ENCODE assay signal across 8 mouse cellular contexts in genomic region chr11:17159738-17160241, GRCm38 (mm10). TPM values are rescaled to one million over a fixed set of nuclear protein-coding genes. Genes with fewer than 3 reads are reported as not detected.
A peak's percentile ranks its signal among the peaks of the same experiment; 100 is the strongest.
DNase-seq lines count a peak whose midpoint lies in the region; ATAC-seq and TF ChIP-seq lines count a peak whose summit lies in the region.

No protein-coding gene starts in this region.

- ATAC-seq in G1E (ENCODE audit: extremely low read depth, insufficient number of reproducible peaks, low FRiP score, poor library complexity, severe bottlenecking): no peak
- ATAC-seq in lung, embryonic 14.5 days (ENCODE audit: insufficient read depth): peak; percentile 42

- H3K4me2 ChIP-seq in lung, embryonic 14.5 days: peak overlapping the region; percentile 84

- WGBS in lung, embryonic 14.5 days: under 1% methylated on average over 44 of the region's 46 CpGs

- H3K36me3 ChIP-seq in G1E (replicated peaks): peaks cover 19% of the 10 kb centered on the region
- H3K36me3 ChIP-seq in lung, embryonic 14.5 days (ENCODE audit: insufficient read depth): no peaks in the 10 kb centered on the region

- peak overlapping the region; percentile 96 for H3K27ac ChIP-seq in lung, embryonic 14.5 days (ENCODE audit: low read depth)

- DNase-seq in G1E (ENCODE audit: low spot score): peak; percentile 34
- DNase-seq in cerebellum, adult 18-20 months: peak; percentile 48 to 66
- DNase-seq in forelimb bud, embryonic 11.5 days (ENCODE audit: low read depth, low spot score): peak; percentile 21
- peak; percentile 47 for DNase-seq in heart, postnatal 4 days
- peak; percentile 62 for DNase-seq in layer of hippocampus, adult 9-11 months
- peak; percentile 61 for DNase-seq in lung, embryonic 14.5 days
- peak; percentile 33 for DNase-seq in ovary, postnatal 10 days (ENCODE audit: low spot score)
- peak; percentile 56 for DNase-seq in thymus, postnatal 0 days (ENCODE audit: low spot score)

- TF ChIP-seq CTCF in G1E (IDR thresholded peaks at IDR 0.05; ENCODE audit: low read depth, low read length): no peak
- TF ChIP-seq CTCF in lung, embryonic 14.5 days (IDR thresholded peaks at IDR 0.05; ENCODE audit: low read depth): no peak

- peak overlapping the region; percentile 87 for H3K4me3 ChIP-seq in G1E (ENCODE audit: low read depth, low read length)
- H3K4me3 ChIP-seq in lung, embryonic 14.5 days (ENCODE audit: low read depth, low read length): peak overlapping the region; percentile 97

- H3K9ac ChIP-seq in lung, embryonic 14.5 days: peak overlapping the region; percentile 99

- no peaks in the 10 kb centered on the region for H3K9me3 ChIP-seq in G1E (replicated peaks)
- H3K9me3 ChIP-seq in lung, embryonic 14.5 days (ENCODE audit: low read depth, low read length): no peaks in the 10 kb centered on the region

- no peaks in the 10 kb centered on the region for H3K27me3 ChIP-seq in G1E (ENCODE audit: insufficient read depth, low read length)
- H3K27me3 ChIP-seq in lung, embryonic 14.5 days (ENCODE audit: insufficient read depth, low read length): no peaks in the 10 kb centered on the region

- peaks cover 39% of the 10 kb centered on the region for H3K4me1 ChIP-seq in G1E (ENCODE audit: insufficient read depth, low read depth, low read length)
- 0 out of 2 replicates have a peak, but pooled peaks cover 6% of the 10 kb centered on the region for H3K4me1 ChIP-seq in lung, embryonic 14.5 days (ENCODE audit: insufficient read depth)

RNA-seq across cellular contexts. Expression of gene Ppp3r1, which starts 0.7 kb away (rescaled TPM):
- total RNA-seq in G1E (2014; fragmentation: Nextera tagmentation) (80.7 and 87.3 TPM in 2 replicates), G1E (2017) (82.9 and 88.5 TPM in 2 replicates)
- polyA plus RNA-seq in G1E (2012): 23.0 and 27.7 TPM in 2 replicates
- total RNA-seq in heart, postnatal 4 days (2021): 10 to 100 TPM; 78.9 to 79.6 TPM
- 85.7 and 90.0 TPM in 2 replicates for polyA plus RNA-seq in lung, embryonic 14.5 days (2014; fragmentation: Nextera tagmentation; extraction: Ambion mirVana)
- polyA plus RNA-seq in thymus, postnatal 0 days (2015; fragmentation: Nextera tagmentation; extraction: Ambion mirVana): 126 and 145 TPM in 2 replicates

RNA-seq across cellular contexts. Expression of gene Wdr92, which starts 22.1 kb away (rescaled TPM):
- total RNA-seq in G1E (2014; fragmentation: Nextera tagmentation) (29.6 and 37.3 TPM in 2 replicates), G1E (2017) (42.5 and 45.1 TPM in 2 replicates)
- 2.1 and 4.8 TPM in 2 replicates for polyA plus RNA-seq in G1E (2012)
- total RNA-seq in heart, postnatal 4 days (2021): 1 to 10 TPM; 7.4 to 8.5 TPM
- 23.4 and 24.8 TPM in 2 replicates for polyA plus RNA-seq in lung, embryonic 14.5 days (2014; fragmentation: Nextera tagmentation; extraction: Ambion mirVana)
- 37.3 and 39.1 TPM in 2 replicates for polyA plus RNA-seq in thymus, postnatal 0 days (2015; fragmentation: Nextera tagmentation; extraction: Ambion mirVana)

RNA-seq across cellular contexts. Expression of gene Pno1, which starts 51.6 kb away (rescaled TPM):
- total RNA-seq in G1E (2014; fragmentation: Nextera tagmentation): 43.3 and 44.1 TPM in 2 replicates
- 93.2 and 96.7 TPM in 2 replicates for total RNA-seq in G1E (2017)
- polyA plus RNA-seq in G1E (2012): 43.5 and 44.9 TPM in 2 replicates
- total RNA-seq in heart, postnatal 4 days (2021): 10 to 100 TPM; 33.2 to 35.8 TPM
- 79.1 and 84.1 TPM in 2 replicates for polyA plus RNA-seq in lung, embryonic 14.5 days (2014; fragmentation: Nextera tagmentation; extraction: Ambion mirVana)
- polyA plus RNA-seq in thymus, postnatal 0 days (2015; fragmentation: Nextera tagmentation; extraction: Ambion mirVana): 73.9 and 75.0 TPM in 2 replicates
